Mouse (Mus musculus): ENCODE results near the gene Slc16a10. TPM values are rescaled to one million over a fixed set of nuclear protein-coding genes. Genes with fewer than 3 reads are reported as not detected.

Gene Slc16a10
- total RNA-seq, 2 experiments from 2014 or later: 35.5 to 44.2 TPM

DNA sequence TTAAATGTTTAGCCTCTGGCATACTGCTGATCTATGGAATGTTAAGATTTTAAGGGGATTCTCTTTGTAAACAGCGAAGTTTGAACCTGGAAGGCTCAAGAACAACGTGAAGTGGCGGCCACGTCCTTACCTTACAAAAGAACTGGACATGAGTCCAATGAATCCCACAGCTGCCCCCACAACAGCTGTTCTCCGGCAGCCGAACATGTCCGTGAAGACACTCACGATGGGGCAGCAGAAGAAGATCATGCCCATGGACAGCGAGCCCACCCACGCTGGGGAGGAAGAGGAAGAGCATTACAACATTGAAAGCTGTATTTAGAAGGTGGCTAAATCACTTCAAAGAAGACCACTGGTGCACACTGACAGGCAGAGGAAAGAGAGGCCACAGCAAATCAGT, 61.5 kb downstream of the Slc16a10 start:
- no peak for ATAC-seq (replicated peaks; ENCODE audit: low FRiP score, low TSS enrichment, poor library complexity, severe bottlenecking)

DNA sequence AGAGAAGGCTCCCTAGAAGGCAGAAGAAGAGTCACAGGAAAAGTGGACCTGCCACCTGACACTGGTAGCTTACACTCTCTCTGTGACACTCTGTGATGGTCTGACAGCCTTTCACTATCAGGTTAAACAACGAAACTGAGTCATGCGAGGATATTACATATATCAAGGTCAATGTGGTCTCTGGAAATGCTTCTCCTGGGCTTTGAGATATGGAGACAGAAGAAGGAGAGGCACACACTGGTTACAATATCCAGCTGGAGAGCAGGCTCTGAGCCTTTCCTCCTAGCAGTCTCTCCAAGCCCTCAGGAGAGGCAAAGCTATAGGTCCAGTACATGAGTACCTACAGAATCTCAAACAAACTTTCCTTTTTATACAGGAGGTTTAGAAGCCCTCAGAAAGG, 62.8 kb downstream of the Slc16a10 start:
- ATAC-seq (replicated peaks; ENCODE audit: low FRiP score, low TSS enrichment, poor library complexity, severe bottlenecking): no peak

DNA sequence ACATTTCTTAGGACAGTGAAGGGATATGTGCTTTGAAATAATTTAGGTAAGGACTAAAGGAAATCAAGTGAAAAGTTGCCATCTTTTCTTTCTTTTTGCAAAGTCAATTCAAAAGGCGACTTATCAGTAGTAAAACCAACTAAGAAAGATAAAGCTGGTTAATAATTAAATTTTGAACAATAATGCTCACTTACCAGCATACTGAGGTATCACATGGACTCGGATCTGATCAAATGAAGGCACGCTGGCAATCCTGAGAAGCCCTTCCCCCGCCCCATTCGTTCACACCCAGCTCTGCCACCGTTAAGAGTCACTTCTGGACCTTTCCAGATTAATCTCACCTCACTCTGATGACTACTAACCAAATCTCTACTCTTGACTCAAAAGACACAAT, 64.1 kb downstream of the Slc16a10 start:
- ATAC-seq (replicated peaks; ENCODE audit: low FRiP score, low TSS enrichment, poor library complexity, severe bottlenecking): no peak

DNA sequence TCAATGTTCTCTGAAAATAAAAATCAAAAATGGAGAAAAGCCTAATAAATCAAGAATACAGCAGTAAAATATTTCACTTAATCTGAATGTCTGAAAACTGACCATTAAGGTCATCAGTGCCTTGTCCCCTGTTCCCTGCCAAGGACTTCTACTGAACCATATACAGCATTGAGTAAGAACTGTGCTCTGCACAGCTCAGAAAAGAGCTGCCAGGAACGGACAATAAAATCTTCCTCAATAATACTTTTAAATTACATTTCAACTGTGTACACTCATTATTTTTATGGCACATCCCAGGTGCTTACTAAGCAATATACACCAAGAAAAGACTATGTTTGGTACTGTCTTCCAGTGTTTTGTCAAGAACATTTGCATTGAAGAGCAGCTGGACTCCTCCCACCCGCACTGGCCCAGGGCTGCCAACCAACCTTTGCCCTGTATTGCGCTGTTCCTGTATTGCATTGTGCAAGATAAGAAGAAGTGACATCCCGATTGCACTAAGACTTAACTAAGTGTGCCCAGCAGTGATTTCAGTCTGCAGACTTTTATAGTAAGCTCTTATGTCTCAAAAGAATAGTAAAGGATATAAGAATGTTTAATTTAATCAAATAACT, 64.6 kb downstream of the Slc16a10 start:
- ATAC-seq (replicated peaks; ENCODE audit: low FRiP score, low TSS enrichment, poor library complexity, severe bottlenecking): no peak

DNA sequence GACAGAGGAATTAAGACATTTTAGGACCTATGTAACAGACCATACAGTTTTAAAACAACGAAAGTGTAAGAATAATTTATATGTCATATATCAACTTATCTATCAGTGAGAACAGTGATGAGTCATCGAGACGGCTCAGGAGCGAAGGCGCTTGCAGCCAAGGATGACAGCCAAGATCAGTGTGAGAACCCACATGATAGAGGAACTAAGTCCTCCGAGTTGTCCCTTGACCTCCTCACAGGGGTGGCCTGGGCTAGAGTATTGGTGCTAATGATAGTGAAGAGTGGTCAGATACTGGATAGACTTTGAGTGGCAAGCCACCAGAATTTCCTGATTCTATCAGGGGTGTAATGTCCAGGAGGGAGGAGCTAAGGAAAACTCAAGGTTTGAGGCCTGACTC, 68.5 kb downstream of the Slc16a10 start:
- peak; percentile 64 for ATAC-seq (replicated peaks; ENCODE audit: low FRiP score, low TSS enrichment, poor library complexity, severe bottlenecking)

- no peak for ATAC-seq (replicated peaks; ENCODE audit: low FRiP score, low TSS enrichment, poor library complexity, severe bottlenecking)
These were observed 71.4 kb downstream of the Slc16a10 start for GRCm38 (mm10) chr10:40070684-40071083.

- no peak for ATAC-seq (replicated peaks; ENCODE audit: low FRiP score, low TSS enrichment, poor library complexity, severe bottlenecking)
These were observed 72.8 kb downstream of the Slc16a10 start for GRCm38 (mm10) chr10:40069270-40069669.

DNA sequence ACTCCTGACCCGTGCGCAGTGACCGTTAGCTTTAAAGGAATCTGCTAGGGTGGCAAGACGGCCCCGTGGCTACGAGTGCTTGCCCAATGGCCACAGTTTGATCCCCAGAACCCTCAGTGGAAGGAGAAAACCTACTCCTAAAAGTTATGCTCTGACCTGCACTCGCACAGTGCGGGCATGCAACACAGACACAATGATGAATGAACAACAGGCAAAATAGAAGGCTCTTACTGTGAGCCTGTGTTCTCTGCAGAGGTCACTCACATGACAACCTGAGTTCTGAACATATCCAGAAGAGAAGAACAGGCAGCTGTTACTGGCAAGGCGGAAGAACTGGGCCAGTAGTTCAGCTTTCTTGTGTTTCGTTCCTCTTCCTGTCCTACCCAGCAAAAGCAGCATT, 73.5 kb downstream of the Slc16a10 start:
- ATAC-seq (replicated peaks; ENCODE audit: low FRiP score, low TSS enrichment, poor library complexity, severe bottlenecking): no peak

GRCm38 (mm10) chr10:40067529-40067928, 74.5 kb downstream of the Slc16a10 start:
- ATAC-seq (replicated peaks; ENCODE audit: low FRiP score, low TSS enrichment, poor library complexity, severe bottlenecking): no peak

DNA sequence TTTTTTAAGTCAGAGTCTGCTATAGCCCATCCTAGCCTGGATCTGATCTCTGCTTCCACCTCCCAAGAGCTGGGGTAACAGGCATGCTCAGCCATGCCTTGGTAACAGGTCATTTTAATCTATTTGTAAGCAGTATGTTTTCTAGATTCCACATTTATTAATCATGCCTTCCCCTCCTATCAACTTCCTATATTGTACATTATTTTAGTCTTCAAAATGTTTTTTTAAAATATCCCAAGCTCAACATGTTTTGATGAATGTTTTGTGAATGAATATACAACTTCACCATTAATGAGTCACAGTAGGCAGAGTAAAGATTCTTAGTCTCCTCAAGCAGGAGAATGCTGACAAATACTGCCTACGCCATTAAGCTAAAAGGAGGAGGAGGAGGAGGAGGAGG, 75.0 kb downstream of the Slc16a10 start:
- no peak for ATAC-seq (replicated peaks; ENCODE audit: low FRiP score, low TSS enrichment, poor library complexity, severe bottlenecking)

- no peak for ATAC-seq (replicated peaks; ENCODE audit: low FRiP score, low TSS enrichment, poor library complexity, severe bottlenecking)
These were observed 76.7 kb downstream of the Slc16a10 start for GRCm38 (mm10) chr10:40065357-40065756.

DNA sequence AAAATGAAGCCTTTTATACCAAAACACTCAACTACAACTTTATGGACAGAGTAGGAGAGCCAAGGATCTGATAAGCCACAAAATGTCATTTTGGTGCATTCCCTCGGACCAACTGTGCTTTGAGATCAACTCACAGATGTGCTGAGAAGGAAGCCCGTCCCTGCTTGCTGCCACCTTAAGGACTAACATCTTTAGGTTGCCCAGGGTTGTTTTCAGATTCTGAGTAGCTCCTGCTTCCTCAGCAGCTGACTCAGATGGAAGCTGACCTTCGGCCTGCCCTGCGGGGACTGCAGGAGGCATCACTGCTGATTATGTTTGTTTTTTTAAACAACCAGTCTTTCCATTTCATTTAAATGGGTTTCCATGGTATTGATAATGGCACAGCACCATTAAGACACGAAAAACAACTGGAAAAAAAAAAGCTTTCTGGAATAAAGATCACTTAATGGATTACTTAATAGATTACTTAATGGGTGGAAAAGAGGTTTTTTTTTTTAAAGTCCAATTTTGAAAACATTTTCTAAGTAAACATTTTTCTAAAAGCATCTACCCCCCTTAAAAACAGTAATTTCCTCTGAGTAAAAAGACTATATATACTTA, 78.7 kb downstream of the Slc16a10 start:
- no peak for ATAC-seq (replicated peaks; ENCODE audit: low FRiP score, low TSS enrichment, poor library complexity, severe bottlenecking)

- no peak for ATAC-seq (replicated peaks; ENCODE audit: low FRiP score, low TSS enrichment, poor library complexity, severe bottlenecking)
These were observed 79.2 kb downstream of the Slc16a10 start for GRCm38 (mm10) chr10:40062812-40063211.

DNA sequence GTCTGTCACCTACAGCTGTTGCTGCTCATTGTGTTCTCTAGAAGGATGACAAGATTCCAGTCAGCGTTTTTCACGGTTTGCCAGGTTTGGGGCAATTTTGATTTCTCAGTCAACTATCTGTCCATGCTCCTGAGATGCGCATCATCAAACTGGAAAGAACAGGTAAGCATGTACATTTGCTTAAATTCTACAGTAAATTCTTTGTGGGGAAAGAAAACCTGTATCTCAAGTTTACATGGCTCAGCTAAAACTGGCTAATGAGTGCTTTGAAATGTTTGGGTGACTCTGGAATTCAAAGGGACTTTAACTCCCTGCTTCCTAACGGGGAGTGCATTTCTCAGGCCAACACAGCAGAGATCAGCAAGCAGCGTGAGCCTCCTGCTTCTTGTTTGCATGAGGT, 80.1 kb downstream of the Slc16a10 start:
- ATAC-seq (replicated peaks; ENCODE audit: low FRiP score, low TSS enrichment, poor library complexity, severe bottlenecking): no peak

GRCm38 (mm10) chr10:40058786-40059120, 83.3 kb downstream of the Slc16a10 start:
- no peak for ATAC-seq (replicated peaks; ENCODE audit: low FRiP score, low TSS enrichment, poor library complexity, severe bottlenecking)

DNA sequence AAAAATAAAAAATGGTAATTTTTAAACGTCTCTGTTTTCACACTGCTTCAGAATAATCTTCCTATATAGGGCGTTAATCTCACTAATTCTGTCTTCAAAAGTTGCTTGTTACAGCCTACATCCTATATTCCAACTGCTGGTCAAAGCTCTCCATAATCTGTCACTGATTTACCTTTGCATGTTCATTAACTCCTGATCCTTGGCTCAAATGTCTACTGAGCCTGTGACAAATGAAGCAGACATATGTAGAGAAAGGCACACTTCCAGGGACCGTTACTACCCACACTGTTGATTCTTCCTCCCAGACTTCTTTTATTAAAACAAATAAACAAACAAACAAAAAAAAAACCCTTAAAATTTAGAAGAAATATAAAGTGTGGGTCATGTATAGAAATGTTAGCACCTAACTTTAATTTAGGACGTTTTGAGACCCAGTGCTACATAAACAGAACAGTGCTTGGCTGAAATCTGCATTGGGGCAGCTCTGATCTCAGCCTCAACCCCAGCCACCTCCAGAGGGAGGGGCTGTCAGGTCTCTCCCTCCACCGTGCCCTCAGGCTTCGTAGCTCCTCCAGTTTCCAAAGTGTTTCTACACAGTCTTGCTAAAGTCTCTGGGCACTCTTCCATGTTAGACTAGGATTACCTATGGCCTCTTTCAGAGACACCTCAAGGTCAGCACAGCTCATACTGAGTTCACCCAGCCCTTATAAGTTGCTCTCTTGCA, 83.8 kb downstream of the Slc16a10 start:
- ATAC-seq (replicated peaks; ENCODE audit: low FRiP score, low TSS enrichment, poor library complexity, severe bottlenecking): no peak

DNA sequence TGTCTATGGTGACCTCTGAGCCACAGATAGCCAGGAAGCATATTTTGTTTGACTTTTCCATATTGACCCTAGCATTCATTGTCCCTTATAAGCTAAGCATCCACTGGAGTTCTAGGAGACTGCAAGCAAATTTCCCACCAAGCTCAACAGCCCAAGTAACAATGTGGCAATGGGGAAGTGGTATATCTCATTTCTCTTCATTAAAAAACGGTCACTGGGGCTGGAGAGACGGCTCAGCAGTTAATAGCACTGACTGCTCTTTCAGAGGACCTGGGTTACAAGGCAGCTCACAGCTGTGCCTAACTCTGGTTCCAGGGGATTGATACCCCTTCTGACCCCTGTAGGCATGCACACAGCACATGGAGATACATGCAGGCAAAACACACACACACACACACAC, 84.4 kb downstream of the Slc16a10 start:
- ATAC-seq (replicated peaks; ENCODE audit: low FRiP score, low TSS enrichment, poor library complexity, severe bottlenecking): no peak

DNA sequence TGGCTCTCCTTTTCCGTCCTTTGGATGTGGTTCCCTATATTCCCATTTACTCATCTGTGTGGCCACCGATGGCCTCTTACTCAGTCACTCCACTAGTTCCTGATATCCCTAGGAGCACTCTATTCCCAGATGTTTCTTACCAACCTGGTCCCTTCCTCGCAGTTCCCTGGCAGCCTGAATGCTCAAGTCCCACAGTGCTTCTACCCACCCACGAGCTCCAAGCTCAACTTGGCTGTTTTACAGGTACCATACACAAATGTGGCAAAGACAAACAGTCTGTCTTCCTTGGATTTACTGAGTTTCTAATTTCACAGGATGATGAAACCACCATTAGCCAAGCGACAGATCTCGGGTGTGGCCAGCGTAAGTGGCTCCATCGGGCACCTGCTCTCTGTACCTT, 87.6 kb downstream of the Slc16a10 start:
- no peak for ATAC-seq (replicated peaks; ENCODE audit: low FRiP score, low TSS enrichment, poor library complexity, severe bottlenecking)

DNA sequence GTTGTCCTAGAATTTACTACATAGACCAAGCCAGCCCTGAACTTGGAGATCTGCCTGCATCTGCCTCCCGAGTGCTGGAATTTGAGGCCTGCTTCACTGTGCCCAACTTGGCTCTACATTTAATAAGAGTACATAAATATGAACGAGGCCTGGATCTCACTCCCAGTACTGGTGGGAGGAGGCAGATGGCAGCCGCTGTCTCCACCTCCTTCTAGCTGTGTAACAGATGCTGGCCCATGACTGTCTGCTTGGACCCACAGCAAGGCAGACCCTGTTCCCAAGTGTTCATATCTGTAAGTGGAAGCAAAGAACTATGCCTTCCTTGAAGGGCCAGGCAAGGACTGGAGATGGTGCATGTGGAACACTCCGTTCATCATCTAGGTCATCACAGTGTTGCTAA, 88.2 kb downstream of the Slc16a10 start:
- 0 out of 2 replicates have a peak, but pooled peaks have one; percentile 14 for ATAC-seq (replicated peaks; ENCODE audit: low FRiP score, low TSS enrichment, poor library complexity, severe bottlenecking)

- peak; percentile 55 for ATAC-seq (replicated peaks; ENCODE audit: low FRiP score, low TSS enrichment, poor library complexity, severe bottlenecking)
These were observed 88.7 kb downstream of the Slc16a10 start for GRCm38 (mm10) chr10:40053257-40053895.

- no peak for ATAC-seq (replicated peaks; ENCODE audit: low FRiP score, low TSS enrichment, poor library complexity, severe bottlenecking)
These were observed 90.1 kb downstream of the Slc16a10 start for GRCm38 (mm10) chr10:40051997-40052396.
